Mouse (Mus musculus): ENCODE data around the gene Ddx58. TPM values are rescaled to one million over a fixed set of nuclear protein-coding genes. Genes with fewer than 3 reads are reported as not detected.

Ddx58 gene
- total RNA-seq, 1 experiment from 2014 or later = 34.1 TPM

- DNase-seq = peak; percentile 31
These were observed 57.9 kb downstream of the Ddx58 start for GRCm38 (mm10) chr4:40181681-40182080.

DNA sequence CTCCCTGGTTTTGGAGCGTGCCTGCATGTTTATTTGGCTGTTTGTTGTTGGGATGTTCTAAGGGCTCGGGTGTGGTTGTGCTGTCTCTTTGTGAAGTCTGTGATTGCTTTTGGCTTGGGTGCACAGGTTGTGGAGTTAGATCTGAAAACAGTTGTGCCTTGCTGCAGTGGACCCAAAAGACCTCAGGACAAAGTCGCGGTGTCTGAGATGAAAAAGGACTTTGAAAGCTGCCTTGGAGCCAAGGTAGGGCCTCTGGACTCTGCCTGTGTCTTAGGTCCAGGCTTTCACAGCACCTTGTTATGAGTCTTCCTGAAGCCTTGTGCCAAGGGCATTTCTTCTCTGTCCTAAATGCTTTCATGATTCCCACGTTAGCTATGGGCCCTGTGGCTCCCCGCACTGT lies 59.6 kb downstream of the Ddx58 start:
- no peak for DNase-seq

DNA sequence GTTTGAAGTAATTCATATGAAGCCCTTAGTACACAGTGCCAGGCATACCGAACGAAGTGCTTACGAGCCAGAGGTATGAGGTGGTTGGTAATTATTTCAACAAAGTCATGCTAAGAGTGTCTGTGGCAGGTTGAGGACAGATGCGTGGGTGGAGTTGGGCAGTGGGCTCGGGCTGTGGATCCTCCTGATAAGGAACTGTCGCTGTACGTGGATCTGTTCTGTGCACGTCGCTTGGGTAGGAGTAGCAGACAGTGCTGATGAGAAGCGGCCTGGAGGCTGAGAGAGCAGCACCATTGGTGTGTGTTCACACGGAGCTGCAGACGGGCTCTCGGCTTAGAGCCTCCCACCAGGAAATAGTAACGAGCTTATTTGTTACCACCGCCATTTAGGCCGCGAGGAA lies 61.0 kb downstream of the Ddx58 start:
- no peak for DNase-seq

DNA sequence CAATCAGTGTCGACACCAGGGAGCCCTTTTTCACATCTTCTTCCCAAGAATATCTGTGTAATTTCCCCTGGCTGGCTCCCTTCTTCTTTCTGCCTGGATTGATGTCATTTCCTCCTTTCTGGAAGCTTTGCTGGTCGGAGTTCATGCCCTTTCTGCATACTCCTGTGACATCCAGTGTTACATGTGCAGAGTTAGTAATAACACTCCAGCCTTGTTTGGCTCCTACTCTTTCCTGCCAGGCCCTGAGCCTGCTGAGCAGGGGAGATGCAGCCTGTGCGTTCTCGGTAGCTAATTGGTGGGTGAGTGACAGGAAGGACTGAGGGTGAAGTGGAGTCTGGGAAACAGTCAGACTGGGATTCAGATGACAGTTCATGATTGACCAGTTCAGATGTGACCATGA lies 65.3 kb downstream of the Ddx58 start:
- DNase-seq = no peak

DNA sequence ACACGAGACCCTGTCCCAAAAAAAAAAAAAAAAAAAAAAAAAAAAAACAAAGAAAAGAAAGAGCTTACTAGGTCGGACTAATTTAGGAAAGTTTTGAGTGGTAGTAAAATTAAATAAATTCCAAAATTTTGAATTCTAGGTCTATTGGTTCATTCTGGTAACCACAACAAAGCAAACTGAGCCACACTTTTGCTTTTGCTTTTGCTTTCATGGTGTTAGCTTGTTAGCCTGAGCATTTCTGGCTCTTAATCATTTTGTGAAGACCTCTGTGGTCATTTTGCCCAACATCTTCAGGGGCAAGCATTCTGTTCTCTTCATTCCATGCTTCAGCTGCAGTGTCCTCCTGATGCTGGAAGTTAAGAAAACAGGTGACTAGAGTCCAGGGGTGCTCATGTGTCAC lies 67.3 kb downstream of the Ddx58 start:
- no peak for DNase-seq

DNA sequence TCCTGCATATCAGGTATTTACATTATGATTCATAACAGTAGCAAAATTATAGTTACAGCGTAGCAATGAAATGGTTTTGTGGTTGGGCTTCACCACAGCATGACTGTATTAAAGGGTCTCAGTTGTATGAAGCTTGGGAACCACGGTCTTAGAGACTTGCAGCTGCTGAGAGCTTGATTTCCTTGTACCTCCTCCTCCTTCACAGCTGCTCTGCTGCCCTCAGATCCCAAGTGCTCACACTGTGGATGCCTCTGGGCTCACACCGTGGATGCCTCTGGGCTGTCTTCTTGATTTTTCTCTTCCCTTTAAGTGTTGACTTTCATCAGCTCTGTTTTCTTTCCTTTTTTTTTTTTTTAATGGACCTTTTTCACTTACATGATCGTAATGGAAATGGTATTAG lies 68.2 kb downstream of the Ddx58 start:
- no peak for DNase-seq

DNA sequence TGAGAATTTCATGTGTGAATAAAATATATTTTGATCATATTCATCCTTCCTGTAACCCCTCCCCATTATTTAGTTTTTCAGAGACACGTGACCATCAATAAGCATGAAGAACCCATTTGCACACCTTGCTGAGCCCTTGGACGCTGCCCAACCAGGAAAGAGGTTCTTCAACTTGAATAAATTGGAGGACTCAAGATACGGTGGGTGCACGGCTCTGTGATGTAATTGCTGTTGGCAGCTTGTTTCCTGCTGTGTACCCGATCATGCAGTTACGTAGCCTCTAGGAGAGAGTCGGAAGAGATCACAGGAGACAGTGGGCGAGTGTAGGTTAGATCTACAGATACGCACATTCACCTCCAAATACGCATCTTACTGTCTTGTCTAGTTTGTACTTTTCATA lies 76.0 kb downstream of the Ddx58 start:
- DNase-seq = no peak

- no peak for DNase-seq
These were observed 78.8 kb downstream of the Ddx58 start for GRCm38 (mm10) chr4:40160591-40161434.

DNA sequence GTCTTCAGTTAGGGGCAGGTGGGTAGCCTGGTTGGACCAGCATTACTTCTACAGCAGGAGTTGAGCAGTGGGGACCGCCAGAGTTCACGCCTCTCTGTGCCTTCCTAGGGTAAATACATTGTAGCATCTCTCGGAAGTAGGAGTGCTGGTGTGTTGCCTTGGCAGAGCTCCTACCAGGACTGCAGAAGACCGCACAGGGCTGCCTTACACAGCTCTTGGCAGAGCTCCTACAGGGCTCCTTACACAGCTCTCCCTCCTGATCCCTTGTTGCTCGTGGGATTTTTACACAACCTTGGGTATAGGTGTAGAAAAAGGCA lies 81.4 kb downstream of the Ddx58 start:
- DNase-seq = no peak

GRCm38 (mm10) chr4:40157500-40158223 lies 82.0 kb downstream of the Ddx58 start:
- DNase-seq = no peak

- no peak for DNase-seq
These were observed 82.8 kb downstream of the Ddx58 start for GRCm38 (mm10) chr4:40156582-40157499.

DNA sequence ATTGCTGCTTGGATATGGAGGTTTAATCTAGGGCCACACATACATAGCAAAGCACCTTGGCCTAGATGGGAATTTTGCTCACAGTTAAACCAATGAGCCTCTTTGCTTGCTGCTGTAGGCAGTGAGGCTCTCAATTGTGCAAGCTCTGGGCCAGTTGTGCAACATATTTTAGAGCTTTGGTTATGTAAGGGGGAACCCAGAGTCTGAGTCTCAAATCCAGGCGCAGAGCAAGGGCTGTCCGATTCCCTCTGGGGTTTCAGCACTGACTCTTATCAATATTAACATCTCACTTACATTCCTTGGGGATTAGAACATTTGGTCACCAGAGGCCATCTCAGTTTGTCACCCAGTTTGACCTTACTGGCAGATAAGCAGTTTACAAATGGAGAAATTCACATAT lies 83.5 kb downstream of the Ddx58 start:
- peak; percentile 63 for DNase-seq

- no peak for DNase-seq
These were observed 84.1 kb downstream of the Ddx58 start for GRCm38 (mm10) chr4:40155467-40155999.

DNA sequence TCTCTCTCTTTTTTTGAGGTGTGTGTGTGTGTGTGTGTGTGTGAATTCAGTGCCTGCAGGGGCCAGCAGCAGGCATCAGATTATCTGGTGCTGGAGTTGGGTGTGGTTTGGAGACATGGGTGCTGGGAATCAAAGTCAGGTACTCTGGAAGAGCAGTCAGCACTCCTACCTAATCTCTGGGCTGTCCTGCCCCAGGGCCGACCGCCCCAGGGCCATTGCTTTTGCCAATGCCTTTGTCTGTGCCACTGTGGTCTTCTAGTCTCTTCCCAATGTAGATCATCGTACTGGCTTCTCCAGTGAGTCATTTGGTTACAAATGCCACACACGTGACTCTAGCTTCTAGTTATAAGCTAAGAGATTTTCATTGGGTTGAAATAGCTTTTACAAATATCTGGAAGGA lies 84.9 kb downstream of the Ddx58 start:
- DNase-seq = no peak

Other genes starting within 250 kb of the Ddx58 start
- gene Aco1, start 96.7 kb downstream of the Ddx58 start, total RNA-seq (2021) = 161 and 187 TPM in 2 replicates
- gene Smim27, start 29.8 kb upstream of the Ddx58 start, total RNA-seq (2021) = 47.8 and 54.6 TPM in 2 replicates
- gene Topors, start 30.0 kb upstream of the Ddx58 start, total RNA-seq (2021) = 32.9 and 33.2 TPM in 2 replicates
- 177 and 194 TPM in 2 replicates for gene Ndufb6, start 39.6 kb upstream of the Ddx58 start, total RNA-seq (2021)
- not detected in 2 replicates for gene Tmem215, start 232.4 kb upstream of the Ddx58 start, total RNA-seq (2021)

Data from adrenal gland, postnatal 25 days (tissue).